Mouse (Mus musculus) urinary bladder, adult 2 months (tissue): ENCODE data around the gene Cdc34. TPM values are rescaled to one million over a fixed set of nuclear protein-coding genes. Genes with fewer than 3 reads are reported as not detected.
"Not testable (repeated sequence)": the region's sequence is repeated elsewhere in the genome, so short reads cannot be mapped to it uniquely, and the experiment has no call there.

Experiments
- DNase-seq: peaks from one replicate; pipeline ENCODE4 v3.0.0; 2022; ENCODE audit warnings: low spot score
- polyA plus RNA-seq: library from polyadenylated mRNA; depleted of rRNA; stranded (reverse); fragments of >200 nt; gene quantifications from 2 replicates; pipeline ENCODE4 v1.2.3, GENCODE M21; 2012

Cdc34 gene
- polyA plus RNA-seq, 1 experiment: 70.0 TPM

DNA sequence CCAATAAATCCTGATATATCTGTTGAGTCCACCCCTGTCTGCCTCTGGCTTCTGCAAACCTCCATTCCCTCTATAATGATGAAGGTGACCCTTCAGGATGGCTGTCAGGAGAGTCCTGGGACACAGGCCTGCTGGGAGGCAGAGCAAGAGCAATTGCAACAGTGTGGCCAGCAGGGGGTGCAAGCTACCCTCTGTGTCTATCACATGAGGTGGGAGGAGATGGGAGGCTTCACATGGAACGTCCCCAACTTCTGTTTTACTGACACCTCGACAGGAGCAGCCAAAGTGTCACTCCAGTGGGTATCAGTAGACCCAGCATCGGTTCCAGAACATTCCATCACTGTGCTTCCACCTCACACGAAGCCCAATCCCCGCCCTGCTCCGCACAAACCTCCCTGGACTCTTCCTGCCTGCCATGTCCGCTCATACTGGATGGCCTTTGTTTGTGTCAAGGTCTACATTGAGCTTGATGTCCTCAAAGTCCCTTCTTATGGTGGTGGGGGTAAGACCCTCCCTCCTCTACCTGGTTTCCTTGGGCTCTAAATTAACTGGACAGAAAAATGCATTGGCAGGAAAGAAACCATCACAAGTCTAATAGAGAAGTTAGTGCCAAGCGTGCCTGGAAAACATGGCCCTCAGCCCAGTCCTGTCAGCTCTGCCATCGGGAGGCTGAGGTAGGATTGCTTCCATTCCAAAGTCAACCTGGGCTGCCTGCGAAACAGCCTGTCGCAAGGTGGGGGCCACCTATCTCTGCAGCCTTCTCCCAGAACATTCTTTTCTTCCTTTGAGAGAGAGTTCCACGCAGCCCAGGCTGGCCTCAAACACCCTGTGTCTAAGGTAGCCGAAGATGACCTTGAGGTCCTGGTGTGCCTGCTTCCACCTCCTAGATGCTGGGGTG is 13.5 kb downstream of the Cdc34 start:
- DNase-seq: peak; percentile 61

DNA sequence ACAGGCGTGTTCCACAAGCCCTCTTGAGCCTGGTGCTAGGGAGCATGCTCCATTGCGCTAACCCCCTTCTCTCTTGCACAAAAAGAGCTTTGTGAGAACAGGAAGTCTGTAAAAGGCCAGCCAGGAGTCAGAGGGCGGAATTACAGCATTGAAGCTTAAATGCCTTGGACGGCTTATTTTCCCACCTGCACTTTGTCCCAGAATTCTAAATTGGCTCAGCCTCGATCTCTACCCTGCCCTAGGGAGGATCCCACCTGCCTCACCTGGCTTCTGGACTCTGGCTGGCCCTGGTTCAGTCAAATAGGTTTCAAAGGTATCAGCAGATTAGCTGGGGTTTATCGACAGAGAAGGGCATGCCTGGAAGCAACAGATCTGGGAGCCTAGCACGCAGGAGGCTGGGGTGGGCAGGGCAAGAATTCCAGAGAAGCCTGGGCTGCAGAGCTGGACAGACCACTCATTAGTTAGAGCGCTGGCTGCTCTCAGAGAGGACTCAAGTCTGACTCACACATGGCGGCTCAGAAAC is 14.2 kb downstream of the Cdc34 start:
- no peak for DNase-seq

DNA sequence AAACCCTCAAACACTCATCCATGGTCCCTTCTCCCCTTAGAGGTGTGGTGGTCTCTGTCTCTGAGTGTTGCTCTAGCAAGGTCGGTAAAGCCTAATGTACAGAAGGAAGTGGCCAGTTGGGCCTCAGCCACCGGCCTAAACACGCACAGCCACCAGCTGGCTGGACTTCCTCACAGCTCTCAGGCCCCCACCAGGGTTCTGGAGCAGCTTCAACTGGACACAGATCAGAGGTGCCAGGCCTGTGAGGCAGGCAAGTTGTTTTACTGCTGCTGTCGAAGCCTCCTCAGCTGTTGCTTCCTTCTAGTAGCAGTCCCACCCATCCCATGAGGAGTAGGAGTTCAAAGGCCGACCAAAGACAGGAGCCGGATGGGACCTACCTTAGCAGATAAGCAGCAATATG is 15.9 kb downstream of the Cdc34 start:
- no peak for DNase-seq

DNA sequence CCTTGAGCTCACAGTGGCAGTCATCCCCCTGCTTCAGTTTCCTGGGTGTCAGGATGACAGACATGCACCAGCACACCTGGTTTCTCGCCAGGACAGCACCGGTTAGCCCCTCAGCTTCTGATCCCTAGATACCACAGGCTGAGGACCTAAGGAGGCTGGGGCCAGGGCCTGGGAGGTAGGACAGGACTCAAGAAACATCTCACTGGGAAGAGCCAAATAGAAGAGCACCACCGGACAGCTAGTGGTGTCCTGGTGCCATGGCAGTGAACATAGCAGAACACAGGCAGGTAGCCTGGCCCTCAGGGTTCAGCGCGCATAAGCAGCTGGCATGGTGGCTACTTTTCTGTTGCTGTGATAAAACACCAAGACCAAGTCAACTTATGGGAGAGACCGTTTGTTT is 16.5 kb downstream of the Cdc34 start:
- DNase-seq: no peak

DNA sequence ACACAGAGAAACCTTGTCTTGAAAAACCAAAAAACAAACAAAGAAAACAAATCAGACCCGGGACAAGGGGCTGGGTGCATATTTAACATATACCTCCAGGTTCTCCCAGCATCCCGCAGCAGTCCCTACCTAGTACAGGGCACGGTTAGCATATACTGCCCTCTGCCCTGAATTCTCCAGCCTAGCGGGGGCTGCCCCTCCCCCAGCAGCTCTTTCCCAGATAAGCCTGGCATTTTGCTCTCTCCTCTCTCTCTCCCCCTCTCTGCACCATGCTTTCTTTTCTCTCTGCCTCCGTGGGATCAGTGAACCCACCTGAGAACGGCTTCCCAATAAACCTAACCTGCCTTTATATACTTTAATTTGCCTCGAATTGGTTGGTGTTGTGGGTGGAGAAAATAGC is 18.7 kb downstream of the Cdc34 start:
- no peak for DNase-seq

DNA sequence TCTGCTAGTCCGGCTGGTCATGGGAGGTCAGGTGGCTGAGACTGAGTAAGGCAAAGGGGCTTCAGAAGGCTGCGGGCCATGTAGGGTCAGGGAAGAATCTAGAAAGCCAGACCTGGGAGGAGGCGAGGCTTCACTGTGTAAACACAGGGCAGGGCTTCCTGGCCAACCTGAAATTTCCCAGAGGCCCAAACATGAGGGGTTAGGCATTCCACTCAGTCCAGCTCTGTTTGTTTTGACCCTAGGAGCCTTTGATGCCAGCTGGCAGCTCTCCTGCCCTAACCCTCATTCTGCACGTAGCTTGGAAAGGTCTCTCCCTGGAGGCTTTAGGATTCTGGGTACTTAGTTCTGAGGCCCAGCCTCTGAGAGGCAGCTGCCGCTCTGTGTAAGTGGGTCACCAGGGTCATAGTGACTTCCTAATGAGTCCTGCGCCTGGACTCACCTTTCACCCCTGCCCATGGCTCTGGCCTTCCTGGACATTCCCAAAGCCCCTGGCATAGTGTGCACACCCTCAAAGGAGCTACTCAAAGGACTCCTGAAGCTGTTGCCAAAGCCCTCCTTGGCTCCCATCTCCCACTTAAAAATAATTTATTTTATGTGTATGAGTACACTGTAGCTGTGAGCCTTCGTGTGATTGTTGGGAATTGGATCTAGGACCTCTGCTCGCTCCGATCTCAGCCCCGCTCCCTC is 19.6 kb downstream of the Cdc34 start:
- DNase-seq: no peak

DNA sequence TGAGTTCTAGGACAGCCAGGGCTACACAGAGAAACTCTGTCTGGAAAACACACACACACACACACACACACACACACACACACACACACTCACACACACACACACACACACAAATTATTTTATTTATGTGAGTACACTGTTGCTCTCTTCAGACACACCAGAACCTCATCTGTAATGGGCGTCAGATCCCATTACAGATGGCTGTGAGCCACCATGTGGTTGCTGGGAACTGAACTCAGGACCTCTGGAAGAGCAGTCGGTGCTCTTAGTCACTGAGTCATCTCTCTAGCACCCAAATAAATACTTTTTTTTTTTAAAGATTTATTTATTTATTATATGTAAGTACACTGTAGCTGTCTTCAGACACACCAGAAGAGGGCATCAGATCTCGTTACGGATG is 21.0 kb downstream of the Cdc34 start:
- DNase-seq: not testable (repeated sequence)

DNA sequence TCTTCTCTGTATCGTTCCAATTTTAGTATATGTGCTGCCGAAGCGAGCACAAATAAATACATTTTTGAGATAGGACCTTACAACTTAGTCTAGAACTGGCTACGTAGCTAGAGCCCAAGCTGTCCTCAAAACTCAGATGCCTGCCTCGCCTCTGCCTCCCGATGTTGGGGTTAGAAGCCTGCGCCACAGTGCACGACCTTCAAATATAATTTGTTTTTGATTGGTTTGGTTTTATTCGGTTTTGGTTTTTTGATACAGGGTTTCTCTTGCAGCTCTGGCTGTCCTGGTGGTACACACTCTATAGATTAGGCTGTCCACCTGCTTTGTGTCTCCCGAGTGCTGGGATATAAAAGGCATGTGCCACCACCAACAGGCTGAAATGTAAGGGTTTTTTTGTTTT is 21.5 kb downstream of the Cdc34 start:
- DNase-seq: no peak

DNA sequence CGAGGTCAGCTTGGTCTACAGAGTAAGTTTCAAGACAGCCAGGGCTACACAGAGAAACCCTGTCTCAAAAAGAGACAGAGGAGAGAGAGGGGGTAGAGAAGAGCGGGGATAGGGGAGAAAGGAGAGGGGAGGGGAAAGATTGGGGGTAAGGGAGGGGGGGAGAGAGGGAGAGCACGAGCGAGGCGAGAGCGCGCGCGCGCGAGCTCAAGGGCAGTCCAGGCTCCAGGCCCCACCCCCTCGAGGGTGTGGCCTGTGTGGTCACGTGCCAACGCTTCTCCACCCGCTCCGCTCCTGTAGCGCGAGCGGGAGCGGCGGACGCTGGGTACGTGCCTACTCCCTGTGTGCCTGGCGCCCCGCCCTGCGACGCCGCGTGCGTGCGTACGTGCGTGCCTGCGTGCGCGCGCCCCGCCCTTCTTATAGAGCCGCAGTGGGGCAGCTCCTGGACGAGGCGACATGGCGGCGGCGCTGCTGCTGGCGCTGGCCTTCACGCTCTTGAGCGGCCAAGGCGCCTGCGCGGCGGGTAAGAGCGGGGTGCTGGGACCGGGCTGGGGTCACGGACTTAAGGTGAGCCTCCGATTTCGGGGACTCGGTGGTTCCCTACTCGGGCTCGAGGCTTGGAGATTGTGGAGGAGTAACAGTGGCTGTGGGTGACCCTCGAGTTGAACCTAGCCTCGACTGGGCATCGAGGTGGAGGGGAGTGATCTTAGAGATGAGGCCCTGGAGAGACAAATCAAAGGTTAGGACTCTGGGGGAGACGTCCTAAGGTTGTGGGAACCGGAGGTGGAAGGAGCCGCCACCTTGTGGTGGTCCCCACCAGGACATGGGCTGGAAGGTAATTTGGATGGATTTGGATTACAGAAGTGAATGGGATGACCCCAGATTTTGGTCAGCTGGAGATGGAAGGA is 22.3 kb downstream of the Cdc34 start, which contains the start of gene Bsg:
Gene Bsg, plus strand, starts transcription at position 427 of the 905 bp plus-strand sequence.
- peak; percentile 92 for DNase-seq

DNA sequence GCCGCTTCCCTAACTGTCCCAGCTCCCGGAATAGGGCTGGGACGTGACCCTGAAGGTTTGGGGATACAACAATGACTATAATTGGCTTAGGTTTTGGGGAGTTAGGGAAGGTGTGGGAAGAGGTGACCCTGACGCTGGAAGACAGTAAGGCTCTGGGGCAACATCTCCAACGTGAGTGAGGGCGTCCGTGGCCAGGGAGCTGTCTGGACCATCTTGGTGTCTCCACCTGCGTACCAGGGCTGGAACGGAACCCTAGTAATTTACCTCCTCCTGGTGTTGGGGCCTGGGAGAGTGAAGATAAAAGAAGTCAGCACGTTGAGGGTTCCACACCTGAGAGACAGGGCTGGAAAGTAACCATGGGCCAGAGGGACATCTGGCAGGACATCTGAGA is 23.0 kb downstream of the Cdc34 start:
- DNase-seq: no peak

DNA sequence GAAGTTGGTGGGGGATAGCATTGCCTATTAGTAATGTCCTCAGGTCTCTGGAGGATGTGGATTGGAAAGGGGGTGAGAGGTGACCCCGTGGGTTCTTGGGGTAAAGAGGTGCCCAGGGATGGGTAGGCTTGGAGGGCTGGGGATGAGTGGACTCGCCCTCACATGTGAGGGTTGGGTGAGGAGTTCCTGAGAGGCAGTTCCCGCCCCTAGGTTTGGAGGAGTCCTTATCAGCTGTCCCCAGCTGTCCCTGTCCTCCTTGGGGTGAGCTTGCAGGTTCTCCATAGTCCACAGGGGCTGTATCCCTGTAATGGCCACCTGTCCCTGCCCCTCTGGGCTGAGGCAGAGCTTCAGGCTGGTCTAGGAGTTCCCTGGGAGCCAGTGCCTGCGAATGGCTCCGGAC is 24.0 kb downstream of the Cdc34 start:
- no peak for DNase-seq

DNA sequence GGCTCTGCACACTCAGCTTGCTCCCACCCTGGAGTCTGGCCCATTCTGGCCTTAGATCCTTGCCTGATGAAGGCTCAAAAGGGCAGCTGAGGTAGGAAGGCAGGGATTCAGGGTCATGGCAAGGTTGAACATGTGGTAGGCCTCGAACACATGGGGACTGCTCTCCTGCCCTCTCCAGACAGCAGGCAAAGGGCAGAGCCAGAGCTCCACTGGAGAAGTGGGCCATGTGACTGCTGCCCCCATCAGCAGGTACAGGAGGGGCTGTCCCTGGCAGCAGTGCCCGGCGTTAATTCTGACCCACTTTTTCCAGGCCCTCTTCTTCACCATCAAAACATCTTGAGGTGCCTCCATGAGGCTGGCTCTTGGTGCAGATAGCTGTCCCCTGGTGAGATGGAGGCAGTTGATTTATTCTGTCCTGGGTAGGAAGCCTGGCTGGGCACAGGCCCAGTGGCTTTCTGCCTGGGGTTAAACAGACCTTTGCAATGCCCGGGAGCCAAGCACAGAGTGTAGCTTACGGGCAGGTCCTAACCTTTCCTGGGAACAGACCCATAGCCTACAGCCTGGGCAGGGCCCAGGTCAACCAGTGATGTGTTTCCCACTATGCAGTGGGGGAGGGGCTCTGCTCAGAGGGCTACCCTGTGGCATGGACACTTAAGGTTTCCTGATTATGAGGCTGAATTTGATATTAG is 24.6 kb downstream of the Cdc34 start:
- DNase-seq: no peak

DNA sequence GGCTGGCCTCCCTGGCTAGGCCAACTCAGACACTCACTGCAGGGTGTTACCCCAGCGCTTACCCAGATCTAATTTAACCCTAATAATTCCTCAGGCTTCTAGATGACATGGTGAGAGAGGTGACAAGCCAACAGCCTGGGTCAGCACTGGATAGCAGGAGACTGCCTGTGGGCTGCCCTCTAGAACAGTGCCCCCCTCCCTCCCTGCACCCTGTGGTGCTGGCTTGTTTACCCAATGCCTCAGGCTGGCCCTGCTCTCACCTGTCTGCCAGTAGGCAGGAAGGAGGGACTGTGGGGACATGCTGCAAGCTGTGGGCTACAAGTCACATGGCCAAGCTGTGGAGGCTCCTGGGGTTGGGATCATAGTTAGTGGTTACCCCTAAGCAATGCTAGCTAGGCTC is 25.2 kb downstream of the Cdc34 start:
- DNase-seq: no peak

DNA sequence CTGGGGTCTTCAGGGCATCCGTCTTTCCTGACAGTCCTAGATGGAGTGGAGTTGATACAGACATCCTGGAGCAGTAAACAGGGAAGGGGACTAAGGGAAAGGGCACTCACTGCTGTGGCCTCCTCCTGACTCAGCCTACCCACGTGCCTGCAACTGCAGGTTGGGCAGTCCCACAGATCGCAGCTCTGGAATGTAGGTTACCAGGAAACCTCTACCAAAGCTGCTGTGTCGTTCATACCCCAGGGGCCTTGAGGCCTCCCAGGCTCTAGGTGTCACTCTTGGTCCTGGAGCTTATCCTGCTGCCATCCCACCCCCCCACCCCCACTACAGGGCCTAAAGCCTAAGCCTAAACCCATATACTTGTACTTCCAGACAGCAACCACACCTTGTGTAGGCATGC is 25.8 kb downstream of the Cdc34 start:
- no peak for DNase-seq

DNA sequence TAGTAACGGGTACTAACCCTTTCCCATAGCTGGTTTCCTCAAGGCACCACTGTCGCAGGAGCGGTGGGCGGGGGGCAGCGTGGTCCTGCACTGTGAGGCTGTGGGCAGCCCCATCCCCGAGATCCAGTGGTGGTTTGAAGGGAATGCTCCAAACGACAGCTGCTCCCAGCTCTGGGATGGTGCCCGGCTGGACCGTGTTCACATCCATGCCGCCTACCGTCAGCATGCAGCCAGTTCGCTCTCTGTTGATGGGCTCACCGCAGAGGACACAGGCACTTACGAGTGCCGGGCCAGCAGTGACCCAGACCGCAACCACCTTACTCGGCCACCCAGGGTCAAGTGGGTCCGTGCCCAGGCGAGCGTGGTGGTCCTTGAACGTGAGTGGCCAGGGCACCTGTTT is 26.7 kb downstream of the Cdc34 start:
- no peak for DNase-seq

DNA sequence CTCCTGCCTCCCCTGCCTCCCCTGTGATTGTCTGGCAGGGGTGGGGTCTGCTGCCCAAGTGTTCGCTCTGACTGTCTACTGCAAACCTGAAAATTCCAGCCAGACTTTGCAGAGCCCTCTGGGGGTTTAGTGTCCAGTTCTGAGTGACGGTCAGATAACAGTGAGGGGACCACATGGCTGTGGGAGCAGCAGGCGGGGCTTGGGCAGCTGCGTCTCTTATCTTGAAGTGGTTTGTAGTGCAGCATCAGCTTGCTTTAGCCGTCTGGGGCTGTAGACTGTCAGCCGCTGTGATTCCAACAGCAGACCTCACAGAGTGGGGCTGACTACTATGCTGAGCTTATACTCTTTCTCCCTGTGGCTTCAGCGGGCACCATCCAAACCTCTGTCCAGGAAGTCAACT is 27.3 kb downstream of the Cdc34 start:
- no peak for DNase-seq

DNA sequence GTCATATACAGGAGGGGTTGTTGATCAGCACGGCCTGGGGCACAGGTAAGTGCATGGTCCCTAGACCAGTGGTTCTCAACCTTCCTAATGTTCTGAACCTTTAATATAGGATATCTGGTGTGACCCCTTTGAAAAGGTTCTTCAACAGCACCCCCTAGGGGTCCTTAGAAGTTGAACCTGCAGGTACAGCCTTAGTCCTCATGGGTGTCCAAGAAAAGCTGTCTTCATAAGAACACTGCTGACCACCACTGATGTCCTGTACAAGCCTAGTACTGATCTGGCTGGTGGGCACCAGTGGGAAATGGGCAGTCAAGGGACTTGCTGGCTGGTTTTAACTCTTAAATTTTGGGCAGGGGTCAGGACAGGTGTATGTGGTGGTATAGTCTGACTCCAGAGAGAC is 30.0 kb downstream of the Cdc34 start:
- DNase-seq: no peak

DNA sequence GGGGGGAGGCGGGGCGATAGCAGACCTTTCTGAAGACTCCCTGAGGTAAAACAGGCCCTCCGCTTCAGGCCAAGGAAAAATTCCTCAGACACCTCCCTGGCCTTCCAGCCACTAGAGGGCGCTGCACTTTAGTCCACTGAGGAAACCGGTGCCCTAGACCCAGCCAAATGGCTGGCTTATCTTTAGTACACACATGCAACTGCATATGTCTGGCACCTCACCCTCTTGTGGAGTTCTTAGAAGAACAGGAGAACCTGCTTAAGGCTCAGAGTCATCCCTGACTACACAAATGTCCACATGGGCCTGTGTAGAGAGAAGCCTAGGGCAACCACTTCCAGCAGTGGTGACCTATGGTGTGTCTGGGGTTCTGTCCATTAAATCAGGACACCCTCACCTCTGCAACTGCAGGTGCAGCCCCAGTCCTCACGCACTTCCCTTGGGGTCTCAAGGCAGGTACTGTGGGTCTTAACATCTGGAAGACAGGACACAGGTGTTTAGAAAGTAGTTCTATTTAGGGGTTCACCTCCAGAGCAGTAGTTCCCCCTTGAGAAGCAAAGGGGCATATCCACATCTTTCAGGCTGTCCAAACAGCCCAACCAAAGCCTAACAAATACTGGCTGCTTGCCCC is 30.6 kb downstream of the Cdc34 start:
- peak; percentile 65 for DNase-seq

DNA sequence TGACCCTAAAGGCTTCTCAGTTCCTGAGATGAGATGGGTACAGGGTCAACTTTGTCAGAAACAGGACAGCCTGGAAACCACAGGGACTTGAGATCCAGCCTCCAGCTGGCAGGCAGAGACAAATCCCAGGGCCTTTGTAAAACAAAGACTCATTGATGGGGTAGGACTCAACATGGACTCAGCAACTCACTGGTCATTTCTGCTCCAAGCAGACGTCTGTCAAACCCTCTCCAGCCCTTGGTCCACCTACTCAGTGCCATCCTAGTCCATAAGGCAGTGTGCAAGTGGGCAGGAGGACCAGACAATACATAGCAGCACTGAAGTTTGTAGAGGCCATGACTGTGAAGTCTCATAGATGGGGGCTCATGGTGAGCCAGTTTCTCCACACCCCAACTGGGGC is 31.2 kb downstream of the Cdc34 start:
- DNase-seq: no peak

DNA sequence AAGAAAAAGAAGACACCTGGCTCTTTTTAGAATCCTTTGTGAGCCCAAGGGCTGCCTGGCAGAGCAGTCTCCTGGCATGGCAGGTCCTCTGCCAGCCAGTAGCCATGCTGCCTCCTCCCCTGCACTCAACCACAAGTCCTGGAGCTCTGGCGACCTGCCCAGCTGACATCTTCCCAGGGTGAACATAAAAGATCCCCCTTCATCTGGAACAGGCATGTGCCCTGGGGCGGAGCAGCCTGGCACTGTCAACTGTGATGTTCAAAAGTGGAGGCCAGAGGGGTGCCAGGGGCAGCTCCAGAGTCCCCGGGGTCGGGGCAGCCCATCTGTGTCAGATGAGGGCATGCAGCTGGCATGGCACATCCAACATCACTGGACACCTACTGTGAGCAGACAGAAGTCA is 33.0 kb downstream of the Cdc34 start:
- no peak for DNase-seq
